Mouse (Mus musculus): ENCODE results near the gene Thada.

Thada gene

DNA sequence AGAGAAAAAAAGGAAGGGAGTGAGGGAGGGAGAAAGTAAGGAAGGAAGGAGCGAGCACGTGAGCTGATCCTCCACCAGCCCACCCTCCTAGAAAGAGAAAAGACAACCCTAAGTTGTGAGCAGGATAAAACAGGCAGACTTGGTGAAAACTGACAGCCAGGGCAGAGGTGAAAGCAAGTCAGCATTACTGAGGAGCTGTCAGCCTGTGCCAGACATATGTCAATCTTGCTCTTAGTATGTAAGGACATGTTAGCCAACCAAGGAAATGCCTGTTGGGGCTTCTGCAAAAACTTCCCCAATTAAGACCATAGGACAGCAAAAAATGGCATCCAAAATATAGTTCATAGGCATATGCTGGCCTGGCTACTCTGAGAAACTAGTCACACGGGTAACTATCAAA, 117.1 kb downstream of the Thada start:
- no peak for DNase-seq (ENCODE audit: low spot score in 2 of 2)

DNA sequence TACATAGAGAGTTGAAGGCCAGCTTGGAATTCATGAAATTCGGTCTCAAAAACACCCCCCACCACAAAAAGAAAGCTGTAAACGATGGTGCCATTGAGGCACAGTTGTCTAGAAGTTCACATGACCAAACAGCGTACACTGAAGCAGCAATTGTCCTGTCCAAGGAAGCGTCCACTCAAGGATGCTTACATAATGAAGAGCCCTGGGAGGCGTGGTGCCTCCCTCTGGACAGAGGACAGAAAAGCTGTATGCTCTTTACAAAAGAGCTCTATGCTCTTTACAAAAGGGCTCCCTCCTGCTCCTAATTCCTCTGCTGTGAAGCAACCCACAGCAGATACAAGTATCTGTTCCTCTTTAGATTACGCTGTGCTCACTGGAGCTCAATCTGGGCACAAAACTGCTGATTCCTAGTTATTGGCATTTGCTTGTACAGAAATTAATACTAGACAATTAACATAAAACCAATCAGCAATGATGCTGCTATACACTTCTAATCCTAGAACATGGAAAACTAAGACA, 123.6 kb downstream of the Thada start:
- DNase-seq (ENCODE audit: low spot score in 2 of 2): no peak

DNA sequence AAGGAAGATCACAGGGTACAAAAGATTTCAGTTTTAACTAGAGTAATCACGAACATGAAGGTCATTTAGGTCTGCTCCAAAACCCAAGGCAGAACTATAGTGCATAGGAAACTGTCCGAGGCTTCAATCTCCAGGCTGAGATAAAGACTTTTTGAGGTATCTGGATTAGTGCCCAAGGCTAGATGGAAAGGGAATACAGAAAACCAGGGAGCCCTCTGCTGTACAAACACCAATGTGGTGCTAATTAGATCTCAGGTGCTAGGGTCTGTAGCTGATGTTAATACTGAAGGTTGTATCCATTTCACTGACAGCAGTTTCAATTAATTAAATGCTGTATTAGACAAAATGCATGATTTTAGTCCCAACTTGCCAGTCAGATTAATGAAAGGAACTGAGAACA, 124.3 kb downstream of the Thada start:
- no peak for DNase-seq (ENCODE audit: low spot score in 2 of 2)

DNA sequence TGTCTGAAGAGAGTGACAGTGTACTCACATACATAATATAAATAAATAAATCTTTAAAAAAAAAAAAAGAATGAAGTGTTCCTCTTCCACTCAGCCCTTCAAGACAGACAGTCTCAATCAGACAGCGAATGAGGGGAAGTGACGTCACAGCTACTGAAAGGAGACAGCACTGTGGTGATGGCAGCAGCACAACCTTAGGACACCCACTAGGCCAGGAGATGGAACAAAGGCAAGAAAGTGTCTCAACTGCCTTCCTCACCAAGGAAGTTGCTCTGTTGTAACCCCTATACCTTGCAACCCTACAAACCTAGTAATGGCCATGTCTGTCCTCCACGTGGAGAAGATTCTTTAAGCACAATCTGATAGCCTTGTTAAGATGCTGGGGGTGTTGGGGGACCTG, 125.4 kb downstream of the Thada start:
- no peak for DNase-seq (ENCODE audit: low spot score in 2 of 2)

DNA sequence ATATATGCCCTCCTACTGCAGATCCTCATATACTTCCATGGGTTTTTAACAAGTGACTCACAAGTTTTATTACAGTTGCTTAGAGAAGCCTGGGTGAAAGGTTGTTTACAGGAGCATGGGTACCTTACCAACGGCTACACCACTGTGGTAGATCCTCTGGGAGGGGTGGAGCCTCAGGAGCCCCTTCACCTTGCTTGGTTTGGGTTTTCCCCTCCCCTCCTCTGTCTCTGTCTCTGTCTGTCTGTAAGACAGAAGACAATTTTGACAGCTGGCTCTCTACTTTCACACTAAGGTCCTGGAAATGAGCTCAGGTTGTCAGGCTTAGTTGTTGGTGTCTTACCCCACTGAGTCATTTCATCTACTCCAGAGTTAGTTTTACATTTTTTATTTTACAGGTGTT, 130.0 kb downstream of the Thada start:
- DNase-seq (ENCODE audit: low spot score in 2 of 2): no peak

DNA sequence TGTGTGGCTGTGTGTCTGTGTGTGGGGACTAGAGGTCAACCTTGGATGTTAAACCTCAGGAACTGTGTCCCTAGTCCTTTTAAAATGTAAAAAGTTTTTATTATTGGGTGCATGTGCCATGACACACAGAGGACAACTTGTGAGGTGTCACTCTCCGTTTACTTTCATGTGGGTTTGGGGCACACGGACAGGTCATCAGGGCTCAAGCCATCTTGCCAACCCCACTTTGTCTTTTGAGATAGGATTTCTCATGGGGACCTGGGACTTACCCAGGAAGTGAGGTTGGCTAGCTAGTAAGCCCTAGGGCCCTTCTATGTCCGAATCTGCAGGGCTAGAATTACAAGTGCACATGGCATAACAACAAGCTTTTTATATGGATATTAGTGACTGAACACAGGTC, 130.9 kb downstream of the Thada start:
- no peak for DNase-seq (ENCODE audit: low spot score in 2 of 2)

DNA sequence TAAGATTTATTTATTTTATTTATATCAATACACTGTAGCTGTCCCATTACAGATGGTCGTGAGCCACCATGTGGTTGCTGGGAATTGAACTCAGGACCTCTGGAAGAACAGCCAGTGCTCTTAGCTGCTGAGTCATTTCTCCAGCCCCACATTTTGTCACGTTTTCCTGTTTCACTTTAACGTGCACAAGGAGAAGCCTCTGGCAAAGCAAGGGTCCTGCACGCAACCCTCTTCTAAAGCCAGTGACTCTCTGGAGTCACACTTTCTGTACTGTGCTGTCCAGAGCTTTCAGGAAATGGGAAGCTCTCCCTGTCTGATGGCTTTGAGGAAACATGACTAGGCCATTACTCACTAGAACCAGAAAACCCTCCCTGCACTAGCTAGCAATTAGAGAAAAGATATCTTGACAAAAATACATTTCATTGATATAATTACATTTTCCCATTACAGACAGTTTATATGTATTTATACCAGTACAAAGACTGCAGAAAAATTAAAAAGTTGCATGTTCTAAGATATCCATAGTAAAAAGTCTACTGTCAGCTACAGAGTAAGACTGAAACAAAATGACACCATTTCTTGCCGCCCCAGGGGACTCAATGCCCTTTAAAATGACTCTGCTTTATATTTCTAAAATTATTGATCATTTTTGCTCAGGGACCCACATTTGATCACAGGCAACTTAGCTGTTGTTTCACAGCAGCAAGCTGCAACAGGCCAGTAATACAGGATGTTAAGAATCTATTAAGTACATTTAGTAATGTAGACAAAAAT, 131.6 kb downstream of the Thada start:
- DNase-seq (ENCODE audit: low spot score in 2 of 2): no peak

DNA sequence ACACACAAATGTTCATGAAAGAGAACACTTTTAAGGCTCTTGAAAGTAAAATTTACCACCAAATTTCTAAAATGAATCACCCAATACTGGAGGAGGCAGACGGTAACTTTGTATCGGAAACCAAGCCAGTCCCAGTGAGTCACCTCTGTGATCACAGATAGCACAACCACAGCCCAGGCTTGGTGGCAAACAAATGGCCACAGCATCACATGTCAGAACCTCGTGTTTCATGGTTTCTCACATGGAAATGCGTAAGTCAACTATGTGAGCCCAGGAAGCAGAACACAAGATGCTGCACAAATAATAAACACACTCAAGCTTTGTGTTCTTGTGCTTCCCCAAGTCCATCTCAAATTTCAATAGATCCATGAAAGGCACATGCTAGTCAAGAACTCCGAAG, 133.1 kb downstream of the Thada start:
- peak; percentile 55 to 56 for DNase-seq (ENCODE audit: low spot score in 2 of 2)

DNA sequence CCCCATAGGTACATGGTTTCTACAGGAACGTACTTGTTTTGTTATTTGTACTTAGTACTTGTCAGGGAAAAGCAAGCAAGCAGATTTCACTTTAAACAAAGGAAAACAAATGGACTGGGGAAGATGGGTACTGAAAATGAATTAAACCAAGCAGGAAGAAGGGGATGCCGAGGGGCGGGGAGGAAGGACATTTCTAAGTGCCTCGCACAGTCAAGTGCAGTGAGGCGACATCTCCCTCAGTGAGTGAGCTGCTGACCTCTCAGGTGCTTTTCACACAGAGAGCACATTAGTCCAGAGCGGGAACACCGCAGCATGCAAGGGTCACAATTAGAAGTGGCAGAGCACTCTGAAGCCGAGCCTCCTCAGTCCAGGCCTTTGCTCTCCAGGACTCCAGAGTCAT, 135.0 kb downstream of the Thada start:
- no peak for DNase-seq (ENCODE audit: low spot score in 2 of 2)

DNA sequence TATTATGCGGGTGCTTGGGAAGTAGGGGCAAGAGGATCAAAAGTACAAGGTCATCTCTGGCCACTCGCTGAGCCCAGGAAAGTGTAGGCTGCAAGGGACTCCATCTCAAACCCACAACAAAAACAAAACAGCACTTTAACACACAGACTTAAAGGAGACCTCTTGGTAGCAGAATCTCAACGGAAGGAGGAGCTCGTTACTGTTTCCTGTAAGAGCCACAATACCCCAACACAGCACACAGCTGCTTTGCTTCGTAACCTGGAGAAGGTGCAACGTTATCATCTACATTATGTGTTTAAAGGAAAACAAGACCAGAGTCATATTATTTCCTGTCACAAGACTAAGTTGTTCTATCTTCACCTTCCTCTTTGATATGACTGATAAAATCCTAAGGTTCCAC, 135.5 kb downstream of the Thada start:
- no peak for DNase-seq (ENCODE audit: low spot score in 2 of 2)

DNA sequence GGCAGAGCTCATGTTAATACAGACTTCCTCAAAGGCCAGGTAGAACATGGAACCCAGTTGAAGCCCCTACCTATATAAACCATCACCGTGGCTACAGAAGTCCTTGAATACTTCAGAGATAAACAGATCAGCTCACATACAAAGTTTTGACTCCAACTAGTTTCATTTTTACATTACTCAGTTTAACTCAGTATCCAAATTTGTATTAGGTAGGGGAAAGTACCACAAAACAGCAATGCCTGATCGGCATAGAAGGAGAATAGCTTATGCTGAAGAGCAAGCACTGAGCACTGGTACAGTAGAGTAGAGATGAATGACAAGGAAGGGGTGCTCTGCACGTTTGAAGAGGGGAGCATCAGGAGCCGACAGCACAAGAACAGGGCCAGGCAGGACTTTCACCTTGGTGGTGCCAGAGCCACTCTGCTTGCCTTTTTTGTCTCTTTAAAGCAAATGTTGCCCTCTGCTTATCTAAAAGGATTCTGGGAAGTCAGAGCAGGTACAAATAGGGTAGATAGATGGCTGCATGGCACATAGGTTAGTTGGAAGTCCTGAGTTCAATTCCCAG, 136.0 kb downstream of the Thada start:
- DNase-seq (ENCODE audit: low spot score in 2 of 2): no peak

DNA sequence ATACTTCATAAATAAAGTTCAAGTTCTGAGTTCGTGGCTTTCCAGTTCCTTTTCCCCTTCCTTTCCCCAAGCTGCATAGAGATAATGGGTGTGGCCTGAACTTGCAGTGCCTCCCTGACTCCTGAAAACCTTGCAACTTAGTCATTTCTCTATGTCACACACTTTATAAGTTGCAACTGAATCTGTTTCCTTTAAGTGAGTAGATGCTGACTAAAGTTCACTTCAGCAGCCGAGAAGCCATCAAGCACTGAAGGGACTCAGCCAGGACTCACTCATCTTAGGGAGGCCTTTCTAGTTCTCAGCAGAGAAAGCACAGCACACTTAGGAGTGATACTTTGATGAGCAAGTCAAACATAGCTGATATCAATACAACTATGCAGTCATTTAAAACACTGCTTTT, 137.5 kb downstream of the Thada start:
- no peak for DNase-seq (ENCODE audit: low spot score in 2 of 2)

DNA sequence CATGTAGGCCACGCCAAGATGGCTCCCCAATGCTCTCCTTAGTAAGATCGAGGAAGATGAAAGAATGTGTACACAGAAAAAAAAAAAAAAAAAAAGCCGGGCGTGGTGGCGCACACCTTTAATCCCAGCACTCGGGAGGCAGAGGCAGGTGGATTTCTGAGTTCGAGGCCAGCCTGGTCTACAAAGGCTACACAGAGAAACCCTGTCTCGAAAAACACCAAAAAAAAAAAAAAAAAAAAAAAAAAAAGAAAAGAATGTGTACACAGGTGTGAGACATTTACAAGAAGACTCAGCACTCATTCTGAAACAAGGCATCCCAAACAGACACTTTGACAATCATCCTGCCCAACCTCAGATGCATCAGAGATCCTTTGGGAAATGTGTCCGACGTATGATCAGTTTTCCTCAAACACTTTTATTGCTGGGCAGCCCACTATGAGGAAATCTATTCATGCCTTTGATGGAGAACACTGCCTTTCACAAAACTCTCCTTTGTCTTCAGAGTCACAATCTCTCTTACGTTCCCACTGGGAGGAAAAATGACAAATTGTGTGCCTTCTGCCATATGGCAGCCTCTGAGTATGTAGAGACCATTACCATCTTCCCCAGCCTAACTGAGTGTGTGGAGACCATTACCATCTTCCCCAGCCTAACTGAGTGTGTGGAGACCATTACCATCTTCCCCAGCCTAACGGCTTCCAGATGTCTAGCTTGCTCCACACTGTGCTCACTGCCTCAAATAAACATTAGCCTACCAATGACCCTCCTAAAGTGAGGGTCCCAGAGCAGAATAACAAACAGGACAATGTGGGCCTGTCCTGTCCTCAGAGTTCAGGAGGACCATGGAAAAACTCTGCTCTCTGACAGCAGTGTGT, 138.7 kb downstream of the Thada start:
- DNase-seq (ENCODE audit: low spot score in 2 of 2): no peak

DNA sequence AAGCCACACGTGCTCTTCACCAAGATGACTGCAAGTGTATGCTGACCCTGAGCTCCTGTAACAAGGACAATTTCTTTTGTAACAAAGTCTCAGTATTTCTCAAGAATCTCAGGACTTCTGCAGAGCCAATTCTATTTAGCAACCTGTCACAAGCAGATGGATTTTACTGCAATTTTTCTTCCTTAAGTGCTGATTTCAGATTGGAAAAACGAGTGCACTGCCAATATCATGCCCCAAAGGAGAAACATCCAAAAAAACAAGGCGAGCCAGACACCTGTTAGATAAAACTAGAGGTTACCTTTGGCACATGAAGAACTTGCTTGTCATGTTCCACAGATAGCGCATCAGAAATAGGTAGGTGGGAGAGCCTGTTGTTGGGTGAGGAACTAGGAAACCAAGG, 143.8 kb downstream of the Thada start:
- DNase-seq (ENCODE audit: low spot score in 2 of 2): no peak

DNA sequence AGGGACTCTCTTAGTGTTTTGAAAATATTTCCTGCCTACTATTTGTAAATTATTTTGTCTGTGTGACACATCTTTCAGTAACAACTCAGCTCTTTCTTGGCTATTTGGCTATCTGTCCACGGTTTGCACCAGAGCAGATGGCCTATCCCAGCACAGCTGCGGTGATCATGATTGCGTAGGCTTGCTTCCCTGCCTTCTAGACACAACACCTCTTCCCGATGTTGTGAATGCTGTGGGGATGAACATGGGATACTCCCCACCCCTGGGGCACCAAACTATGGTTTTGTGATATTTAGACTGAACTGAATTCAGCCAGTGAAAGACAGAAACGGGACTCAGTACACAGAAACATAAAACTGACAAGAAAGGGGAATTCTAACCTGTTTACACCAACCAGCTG, 144.7 kb downstream of the Thada start:
- DNase-seq (ENCODE audit: low spot score in 2 of 2): no peak

DNA sequence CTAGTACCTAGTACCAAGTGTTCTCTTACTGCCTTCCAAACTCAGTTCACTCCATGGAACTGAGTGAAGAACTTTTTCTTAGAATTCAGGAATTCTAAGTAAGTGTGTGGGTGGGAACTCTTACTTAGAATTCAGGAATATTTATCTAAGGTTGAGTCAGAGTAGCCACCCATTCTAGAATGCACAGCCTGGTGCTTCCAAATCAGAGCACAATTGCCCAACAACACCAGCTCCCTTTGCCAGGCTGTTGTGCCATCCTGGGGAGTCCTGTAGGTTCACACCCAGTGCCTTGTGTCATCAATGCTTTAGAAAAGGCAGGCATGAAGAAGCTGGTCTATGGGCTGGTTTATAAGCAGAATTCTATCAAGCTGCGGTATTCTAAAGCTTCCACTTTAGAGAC, 145.4 kb downstream of the Thada start:
- DNase-seq (ENCODE audit: low spot score in 2 of 2): peak in 1 of 2 experiments; percentile 48

DNA sequence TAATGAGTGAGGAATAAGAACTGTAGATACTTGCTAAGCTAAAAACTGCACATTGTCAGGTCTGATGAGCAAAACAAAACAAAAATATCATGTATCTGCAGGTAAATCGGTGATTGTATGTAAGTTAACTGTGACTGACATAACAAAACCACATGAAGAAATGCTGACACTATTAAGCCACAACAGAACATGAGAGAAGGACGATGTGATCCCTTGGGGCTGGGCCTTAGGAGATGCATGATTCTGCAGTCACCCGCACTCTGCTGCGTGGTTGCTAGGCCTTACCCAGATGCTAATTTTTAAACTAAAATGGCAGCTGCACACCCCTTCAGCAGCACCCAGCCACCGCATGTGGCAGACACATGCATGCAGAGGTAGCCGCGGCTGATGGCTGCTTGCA, 151.7 kb downstream of the Thada start:
- no peak for DNase-seq (ENCODE audit: low spot score in 2 of 2)

DNA sequence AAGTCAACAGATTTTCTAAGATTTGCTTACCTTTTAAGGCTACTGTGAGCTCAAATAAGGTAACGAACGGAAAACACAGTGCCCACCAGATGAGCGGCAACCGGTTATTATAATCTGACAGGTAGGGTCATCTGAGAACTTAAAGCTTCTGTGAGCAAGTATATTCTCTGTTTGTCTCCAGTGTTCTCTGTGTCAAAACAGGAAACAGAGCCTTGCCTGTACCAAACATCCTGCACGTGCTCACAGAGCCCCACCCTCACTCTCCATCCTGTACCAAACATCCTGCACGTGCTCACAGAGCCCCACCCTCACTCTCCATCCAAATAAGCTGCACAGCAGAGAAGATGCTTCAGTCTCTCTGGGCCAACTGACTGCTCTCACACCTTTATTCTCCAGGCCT, 152.5 kb downstream of the Thada start:
- no peak for DNase-seq (ENCODE audit: low spot score in 2 of 2)

DNA sequence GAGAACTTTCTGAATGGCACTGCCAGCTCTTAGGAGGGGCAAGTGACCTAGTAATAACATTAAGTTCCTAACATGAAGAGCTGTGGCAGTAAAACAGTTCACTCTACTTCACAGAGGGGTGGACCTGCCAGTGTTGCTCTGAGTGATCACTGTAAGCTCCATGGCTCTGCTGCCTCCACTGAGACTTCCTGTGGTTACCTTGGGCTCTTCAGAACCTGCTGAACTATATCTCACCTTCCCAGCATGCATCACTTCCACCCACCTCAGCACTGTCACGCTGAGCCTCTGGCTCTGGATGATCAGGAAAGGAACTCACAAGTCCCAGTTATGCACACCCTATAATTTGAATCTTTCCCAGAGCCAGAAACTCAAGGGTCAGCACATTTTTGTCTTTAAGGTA, 159.9 kb downstream of the Thada start:
- no peak for DNase-seq (ENCODE audit: low spot score in 2 of 2)

DNA sequence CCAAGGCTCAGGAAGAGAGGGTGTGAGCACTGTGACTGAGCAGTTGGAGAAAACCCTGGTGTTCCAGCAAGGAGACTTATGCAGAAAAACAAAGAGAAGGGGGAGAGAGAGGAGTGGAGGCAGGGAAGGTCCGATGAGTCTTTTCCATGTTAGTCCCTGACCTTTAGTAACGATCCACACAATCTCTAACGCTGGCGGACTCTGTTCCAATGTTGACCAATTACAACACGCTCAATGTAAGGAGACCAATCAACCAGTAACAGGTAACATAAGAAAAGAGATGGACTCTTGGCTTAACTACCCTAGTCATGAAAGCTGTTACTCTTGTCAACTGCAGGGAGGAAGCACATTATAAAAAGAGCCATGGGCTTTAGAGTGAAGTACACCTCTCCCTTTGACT, 160.9 kb downstream of the Thada start:
- no peak for DNase-seq (ENCODE audit: low spot score in 2 of 2)

DNA sequence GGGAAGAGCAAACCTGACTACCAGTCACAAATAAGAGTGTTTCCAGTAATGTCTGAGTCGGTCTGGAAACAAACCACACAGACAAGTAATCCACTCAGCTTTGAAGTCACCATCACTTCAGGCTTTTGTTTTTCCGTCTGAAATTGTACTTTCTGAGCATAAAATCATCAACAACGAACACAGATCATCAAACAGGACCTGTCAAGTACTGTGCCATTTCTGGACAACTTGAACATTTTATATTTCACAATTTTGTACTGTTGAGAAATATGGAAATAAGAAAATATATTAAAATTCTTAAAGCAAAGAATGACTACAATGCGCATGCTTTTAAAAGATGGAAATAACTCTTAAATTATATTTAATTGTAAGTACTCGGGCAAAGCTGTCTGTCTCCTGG, 161.9 kb downstream of the Thada start:
- no peak for DNase-seq (ENCODE audit: low spot score in 2 of 2)

DNA sequence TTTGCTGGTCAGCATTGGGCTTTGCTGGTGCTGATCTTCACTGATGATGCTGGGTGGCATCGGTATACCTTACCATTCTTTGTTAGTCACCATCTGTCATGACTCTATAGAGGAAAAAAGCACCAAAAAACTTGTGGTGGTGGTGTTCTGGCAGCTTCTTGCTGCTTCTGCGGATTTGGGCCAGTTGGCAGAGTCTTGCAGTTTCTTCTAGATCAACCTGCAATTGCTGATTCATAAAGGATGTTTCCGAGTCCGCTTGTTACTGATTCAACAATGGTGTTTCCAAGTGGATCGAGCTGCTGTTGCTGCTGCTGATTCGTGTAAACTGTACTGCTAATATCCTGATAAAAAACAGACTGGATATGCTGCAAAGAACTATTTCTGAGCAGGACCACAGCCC, 168.0 kb downstream of the Thada start:
- no peak for DNase-seq (ENCODE audit: low spot score in 2 of 2)

DNA sequence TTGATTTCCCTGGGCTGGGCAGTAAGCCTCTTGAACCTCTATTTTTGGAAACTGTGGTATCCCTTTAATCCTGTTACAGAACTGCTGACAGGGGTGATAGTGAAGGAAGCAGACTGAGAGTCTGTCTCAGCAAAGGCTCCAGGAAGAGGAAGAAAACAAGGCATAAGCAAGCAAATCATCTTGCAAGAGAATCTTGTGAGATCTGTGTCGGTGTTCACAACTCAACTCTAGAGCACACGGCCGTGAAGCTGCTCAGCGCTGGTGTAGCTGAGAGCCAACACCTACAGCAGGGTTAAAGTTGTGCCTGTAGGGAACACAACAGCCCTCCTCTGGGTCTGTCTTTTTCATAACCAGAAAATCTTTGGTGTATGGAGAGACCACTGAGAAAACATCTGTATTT, 172.8 kb downstream of the Thada start:
- DNase-seq (ENCODE audit: low spot score in 2 of 2): no peak
